23 mouse cellular contexts compared by ENCODE assay signal in genomic region chr10:111405071-111405470, GRCm38 (mm10).
DNase-seq lines count a peak whose midpoint lies in the region; ATAC-seq and TF ChIP-seq lines count a peak whose summit lies in the region.
"Had no signal": no experiment of that assay in that cellular context is flagged by ENCODE, and none has a peak within 500 bp of the region (broad histone marks: within the 10 kb centered on the region; RNA-seq: fewer than 3 reads in every experiment).

No protein-coding gene starts in this region.

- no peak overlapping the region for H3K27ac ChIP-seq in lung, postnatal 0 days (ENCODE audit: low read length)
- H3K27ac ChIP-seq in liver, embryonic 13.5 days: no peak overlapping the region
- H3K27ac ChIP-seq in liver, embryonic 16.5 days (ENCODE audit: low read length): no peak overlapping the region
- no peak overlapping the region for H3K27ac ChIP-seq in hindbrain, embryonic 14.5 days
- H3K27ac ChIP-seq: forebrain, embryonic 10.5 days; forebrain, embryonic 13.5 days; heart, adult 2 months; heart, embryonic 10.5 days; hindbrain, embryonic 12.5 days had no signal

- no peak overlapping the region for H3K4me3 ChIP-seq in lung, postnatal 0 days (ENCODE audit: low read depth, low read length)
- no peak overlapping the region for H3K4me3 ChIP-seq in liver, embryonic 13.5 days (replicated peaks)
- no peak overlapping the region for H3K4me3 ChIP-seq in liver, embryonic 16.5 days (ENCODE audit: low read depth, low read length)
- no peak overlapping the region for H3K4me3 ChIP-seq in hindbrain, embryonic 14.5 days (replicated peaks; ENCODE audit: low read length)
- H3K4me3 ChIP-seq: forebrain, embryonic 10.5 days; forebrain, embryonic 13.5 days; heart, adult 2 months; heart, embryonic 10.5 days; hindbrain, embryonic 12.5 days had no signal

- no peak for TF ChIP-seq CTCF in lung, postnatal 0 days (IDR thresholded peaks at IDR 0.05)

- WGBS in lung, postnatal 0 days: 59% methylated on average over 6 of the region's 6 CpGs
- 74% methylated on average over 6 of the region's 6 CpGs for WGBS in liver, embryonic 13.5 days (ENCODE audit: insufficient replicate concordance)
- WGBS in liver, embryonic 16.5 days (ENCODE audit: insufficient replicate concordance): 71% methylated on average over 6 of the region's 6 CpGs
- WGBS in hindbrain, embryonic 14.5 days: 91% methylated on average over 6 of the region's 6 CpGs

- H3K9ac ChIP-seq in lung, postnatal 0 days (replicated peaks; ENCODE audit: low read depth): no peak overlapping the region
- no peak overlapping the region for H3K9ac ChIP-seq in liver, embryonic 13.5 days
- no peak overlapping the region for H3K9ac ChIP-seq in liver, embryonic 16.5 days (ENCODE audit: low read depth, low read length)
- no peak overlapping the region for H3K9ac ChIP-seq in hindbrain, embryonic 14.5 days
- H3K9ac ChIP-seq: forebrain, embryonic 13.5 days; hindbrain, embryonic 12.5 days had no signal

- H3K9me3 ChIP-seq in lung, postnatal 0 days (ENCODE audit: low read length): no peaks in the 10 kb centered on the region
- H3K9me3 ChIP-seq in liver, embryonic 13.5 days (replicated peaks): no peaks in the 10 kb centered on the region
- no peaks in the 10 kb centered on the region for H3K9me3 ChIP-seq in liver, embryonic 16.5 days (replicated peaks; ENCODE audit: control insufficient read depth, low read length)
- no peaks in the 10 kb centered on the region for H3K9me3 ChIP-seq in hindbrain, embryonic 14.5 days (ENCODE audit: control insufficient read depth, low read length)
- H3K9me3 ChIP-seq: forebrain, embryonic 13.5 days; heart, embryonic 10.5 days; hindbrain, embryonic 12.5 days had no signal

- H3K4me2 ChIP-seq in lung, postnatal 0 days (replicated peaks; ENCODE audit: low read depth, low read length): no peak overlapping the region
- H3K4me2 ChIP-seq in liver, embryonic 13.5 days: no peak overlapping the region
- no peak overlapping the region for H3K4me2 ChIP-seq in liver, embryonic 16.5 days (ENCODE audit: low read depth, low read length)
- H3K4me2 ChIP-seq in hindbrain, embryonic 14.5 days (replicated peaks): no peak overlapping the region
- H3K4me2 ChIP-seq: forebrain, embryonic 13.5 days; hindbrain, embryonic 12.5 days had no signal

- TF ChIP-seq EP300 in lung, postnatal 0 days (IDR thresholded peaks at IDR 0.05): no peak

- no peaks in the 10 kb centered on the region for H3K36me3 ChIP-seq in lung, postnatal 0 days (ENCODE audit: insufficient read depth, low read length)
- H3K36me3 ChIP-seq in liver, embryonic 13.5 days: no peaks in the 10 kb centered on the region
- no peaks in the 10 kb centered on the region for H3K36me3 ChIP-seq in liver, embryonic 16.5 days (ENCODE audit: control insufficient read depth, insufficient read depth)
- no peaks in the 10 kb centered on the region for H3K36me3 ChIP-seq in hindbrain, embryonic 14.5 days (replicated peaks; ENCODE audit: control insufficient read depth, insufficient read depth)
- H3K36me3 ChIP-seq: forebrain, embryonic 10.5 days; heart, embryonic 10.5 days; hindbrain, embryonic 12.5 days had no signal

- ATAC-seq in lung, postnatal 0 days: 0 out of 2 replicates have a peak, but pooled peaks have one; percentile 47
- ATAC-seq in liver, embryonic 13.5 days (ENCODE audit: low read depth): peak; percentile 51
- ATAC-seq in liver, embryonic 16.5 days (ENCODE audit: low read depth): peak; percentile 84
- no peak for ATAC-seq in hindbrain, embryonic 14.5 days (ENCODE audit: low FRiP score)
- ATAC-seq: forebrain, embryonic 13.5 days; forebrain, embryonic 16.5 days; hindbrain, embryonic 16.5 days; Patski had no signal

- peak; percentile 33 for DNase-seq in adrenal gland, adult 2 months
- no peak for DNase-seq in adrenal gland, postnatal 14 days
- peak; percentile 30 for DNase-seq in lung, postnatal 0 days (ENCODE audit: low spot score)
- no peak for DNase-seq in lung, postnatal 10 days
- no peak for DNase-seq in liver, embryonic 13.5 days
- no peak for DNase-seq in hindbrain, embryonic 14.5 days (ENCODE audit: low spot score)
- DNase-seq in yolk sac, embryonic 10.5 days (ENCODE audit: low spot score): no peak
- DNase-seq: adrenal gland, adult 8-10 months; adrenal gland, postnatal 36 days; cerebellum, adult 18-20 months; cerebellum, adult 9-10 months; cerebellum, postnatal 14 days; gastrocnemius, postnatal 10 days; gastrocnemius, postnatal 36 days; heart, adult 2 months had no signal

- no peaks in the 10 kb centered on the region for H3K4me1 ChIP-seq in lung, postnatal 0 days (ENCODE audit: insufficient read depth, low read depth, low read length)
- peaks cover 10% of the 10 kb centered on the region for H3K4me1 ChIP-seq in liver, embryonic 13.5 days (replicated peaks)
- H3K4me1 ChIP-seq in liver, embryonic 16.5 days (ENCODE audit: control insufficient read depth, low read depth, low read length): no peaks in the 10 kb centered on the region
- no peaks in the 10 kb centered on the region for H3K4me1 ChIP-seq in hindbrain, embryonic 14.5 days (replicated peaks; ENCODE audit: control insufficient read depth, insufficient read depth, low read length)
- H3K4me1 ChIP-seq: forebrain, embryonic 13.5 days; hindbrain, embryonic 12.5 days had no signal

- H3K27me3 ChIP-seq in lung, postnatal 0 days (replicated peaks; ENCODE audit: insufficient read depth, low read length): no peaks in the 10 kb centered on the region
- H3K27me3 ChIP-seq in liver, embryonic 13.5 days: no peaks in the 10 kb centered on the region
- no peaks in the 10 kb centered on the region for H3K27me3 ChIP-seq in liver, embryonic 16.5 days (ENCODE audit: control insufficient read depth, insufficient read depth, low read depth, low read length)
- H3K27me3 ChIP-seq in hindbrain, embryonic 14.5 days (ENCODE audit: control insufficient read depth, insufficient read depth, low read length): no peaks in the 10 kb centered on the region
- H3K27me3 ChIP-seq: forebrain, embryonic 13.5 days; hindbrain, embryonic 12.5 days; Patski had no signal

Comparison
In these comparisons a context has a peak if more than half of its experiments do, and no peak if none do; other contexts are left out.
1. DNase-seq: peak in adrenal gland, adult 2 months (single experiment) and lung, postnatal 0 days (single experiment); none in adrenal gland, postnatal 14 days (single experiment), lung, postnatal 10 days (single experiment), liver, embryonic 13.5 days (single experiment), hindbrain, embryonic 14.5 days (single experiment) and yolk sac, embryonic 10.5 days (single experiment).